Mouse (Mus musculus) CH12.LX (cell line): ENCODE results near the gene Gnaz.

Experiments
- CHD2 ChIP-seq: IDR thresholded peaks from 2 replicates; pipeline ENCODE4 v1.6.1; 2011; ENCODE audit warnings: low read length, improper control_type of control experiment
- CTCF ChIP-seq, 2 experiments: IDR thresholded peaks in 1 of 2; conservative IDR thresholded peaks in 1 of 2; 2 replicates each; pipeline ENCODE4 v1.5.1; 2011 to 2012; ENCODE audit warnings: low read depth in 2 of 2, low read length in 2 of 2, improper control_type of control experiment in 1 of 2, inconsistent platforms in 1 of 2, mild to moderate bottlenecking in 1 of 2, moderate library complexity in 1 of 2
- E2F4 ChIP-seq: IDR thresholded peaks from 2 replicates; pipeline ENCODE4 v1.6.1; 2011; ENCODE audit warnings: low read depth, low read length, improper control_type of control experiment; ENCODE audit not compliant: insufficient replicate concordance
- MAX ChIP-seq: IDR thresholded peaks from 2 replicates; pipeline ENCODE4 v1.6.1; 2011; ENCODE audit warnings: low read length, improper control_type of control experiment
- MAZ ChIP-seq: IDR thresholded peaks from 2 replicates; pipeline ENCODE4 v1.6.1; 2012; ENCODE audit warnings: low read depth, mild to moderate bottlenecking, inconsistent platforms, low read length, improper control_type of control experiment, moderate library complexity
- POLR2A ChIP-seq: IDR thresholded peaks from 2 replicates; pipeline ENCODE4 v1.6.1; 2011; ENCODE audit warnings: low read depth, mild to moderate bottlenecking, improper control_type of control experiment, low read length
- RAD21 ChIP-seq: IDR thresholded peaks from 2 replicates; pipeline ENCODE4 v1.6.1; 2011; ENCODE audit warnings: low read depth, mild to moderate bottlenecking, low read length, improper control_type of control experiment, moderate library complexity
- SMC3 ChIP-seq: IDR thresholded peaks from 2 replicates; pipeline ENCODE4 v1.6.1; 2011; ENCODE audit warnings: low read depth, low read length, improper control_type of control experiment
- TCF12 ChIP-seq: IDR thresholded peaks from 2 replicates; pipeline ENCODE4 v1.6.1; 2014; ENCODE audit warnings: low read depth, mild to moderate bottlenecking, inconsistent platforms, low read length, improper control_type of control experiment
- ZMIZ1 ChIP-seq: IDR thresholded peaks from 2 replicates; pipeline ENCODE4 v1.6.1; 2012; ENCODE audit warnings: low read depth, mild to moderate bottlenecking, inconsistent platforms, low read length, improper control_type of control experiment

GRCm38 (mm10) chr10:74932487-74932886 is 34.5 kb upstream of the Gnaz start:
- no peak for TF ChIP-seq CTCF (conservative IDR thresholded peaks at IDR 0.05 in 1 of 2, IDR thresholded peaks at IDR 0.05 in 1 of 2; ENCODE audit: low read depth in 2 of 2, low read length in 2 of 2)
- no peak for TF ChIP-seq TCF12
- no peak for TF ChIP-seq ZMIZ1
- TF ChIP-seq MAZ: no peak
- no peak for TF ChIP-seq RAD21
- no peak for TF ChIP-seq POLR2A
- no peak for TF ChIP-seq SMC3
- no peak for TF ChIP-seq CHD2
- TF ChIP-seq E2F4: no peak
- TF ChIP-seq MAX: no peak
